Mouse (Mus musculus): Measurements from ENCODE around the gene Gnpat.

- no peak for TF ChIP-seq EP300 (optimal IDR thresholded peaks at IDR 0.05)
- no peak for TF ChIP-seq CTCF (IDR thresholded peaks at IDR 0.05; ENCODE audit: low read depth)
Measured at GRCm38 (mm10) chr8:124932435-124932834, 69.6 kb downstream of the Gnpat start.
